ENCODE assay signal across 8 mouse cellular contexts in the genomic region with DNA sequence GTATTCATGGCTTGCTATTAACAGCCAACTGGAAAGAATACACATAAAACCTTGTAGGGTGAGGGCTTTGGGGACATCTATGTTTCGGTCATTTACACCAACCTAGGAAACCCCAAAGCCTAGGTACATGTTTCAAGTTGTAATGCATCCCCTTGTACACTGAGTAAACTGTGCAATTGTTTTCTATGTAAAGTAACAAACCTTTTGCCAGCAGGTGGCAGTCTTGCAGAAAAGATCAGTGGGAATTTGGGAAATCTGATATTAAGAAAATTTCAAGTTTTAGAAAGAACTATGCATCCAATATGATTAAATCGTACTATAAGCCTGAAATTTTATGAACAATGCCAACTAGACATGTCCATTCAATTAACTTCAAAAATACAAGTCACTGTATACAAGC. TPM values are rescaled to one million over a fixed set of nuclear protein-coding genes. Genes with fewer than 3 reads are reported as not detected.
DNase-seq lines count a peak whose midpoint lies in the region.

No protein-coding gene starts in this region.

- peaks cover 4% of the 10 kb centered on the region; the same call in 1 of the 2 replicates for H3K4me1 ChIP-seq in limb, embryonic 10.5 days

- H3K27ac ChIP-seq in limb, embryonic 10.5 days, result no peak overlapping the region

- no peaks in the 10 kb centered on the region for H3K27me3 ChIP-seq in limb, embryonic 10.5 days (ENCODE audit: low read depth, poor library complexity, severe bottlenecking)
- no peaks in the 10 kb centered on the region for H3K27me3 ChIP-seq in splenic B cell, adult 2 months (ENCODE audit: control insufficient read depth, insufficient read depth, low read length, poor library complexity, severe bottlenecking)

- H3K4me3 ChIP-seq in limb, embryonic 10.5 days, result no peak overlapping the region

- 43% methylated on average over 2 of the region's 2 CpGs for WGBS in limb, embryonic 10.5 days

- peak; percentile 48 for DNase-seq in heart, postnatal 4 days
- DNase-seq in heart, adult 11 months, result no peak
- peak; percentile 57 for DNase-seq in urinary bladder, postnatal 14 days (ENCODE audit: low spot score)
- no peak for DNase-seq in urinary bladder, adult 2 months (ENCODE audit: low spot score)
- DNase-seq in embryo, embryonic 10.5 days (ENCODE audit: low spot score), result peak; percentile 76
- peak; percentile 38 for DNase-seq in limb, embryonic 10.5 days (ENCODE audit: low spot score)
- peak; percentile 32 for DNase-seq in splenic B cell, adult 2 months (ENCODE audit: low read depth, low spot score)
- DNase-seq in thymus, postnatal 36 days, result no peak

- H3K9me3 ChIP-seq in limb, embryonic 10.5 days (replicated peaks), result no peaks in the 10 kb centered on the region

- no peaks in the 10 kb centered on the region for H3K36me3 ChIP-seq in limb, embryonic 10.5 days
- H3K36me3 ChIP-seq in splenic B cell, adult 2 months (ENCODE audit: control insufficient read depth, insufficient read depth, low read length, poor library complexity, severe bottlenecking), result no peaks in the 10 kb centered on the region

RNA-seq across cellular contexts. Expression of gene Mfap3l, which starts 15.7 kb away (rescaled TPM):
- total RNA-seq in heart, postnatal 4 days (2021), result 1 to 10 TPM; 3.6 to 4.2 TPM
- polyA plus RNA-seq in urinary bladder, adult 2 months (2012; rRNA removed), result 19.9 and 23.9 TPM in 2 replicates
- 0.53 and 0.83 TPM in 2 replicates for polyA plus RNA-seq in limb, embryonic 10.5 days (2016; fragmentation: Nextera tagmentation; extraction: Ambion mirVana)

Comparison
In these comparisons a context has a peak if more than half of its experiments do, and no peak if none do; other contexts are left out.
1. DNase-seq: peak in heart, postnatal 4 days (single experiment), urinary bladder, postnatal 14 days (single experiment), embryo, embryonic 10.5 days (single experiment), limb, embryonic 10.5 days (single experiment) and splenic B cell, adult 2 months (single experiment); none in heart, adult 11 months (single experiment), urinary bladder, adult 2 months (single experiment) and thymus, postnatal 36 days (0 of 2).
2. RNA of gene Mfap3l, which starts 15.7 kb away (polyA plus RNA-seq): 19.9 to 23.9 TPM in urinary bladder, adult 2 months; 0.53 to 0.83 TPM in limb, embryonic 10.5 days; every median in the first group is over 10 times any median in the second.